Mouse (Mus musculus): ENCODE data around the gene 1700012B09Rik.

Gene 1700012B09Rik

GRCm38 (mm10) chr9:14770803-14771471 is at the start of gene 1700012B09Rik:
Gene 1700012B09Rik, minus strand, starts transcription at chr9:14771030.
- DNase-seq (ENCODE audit: low read depth, low spot score) = no peak

DNA sequence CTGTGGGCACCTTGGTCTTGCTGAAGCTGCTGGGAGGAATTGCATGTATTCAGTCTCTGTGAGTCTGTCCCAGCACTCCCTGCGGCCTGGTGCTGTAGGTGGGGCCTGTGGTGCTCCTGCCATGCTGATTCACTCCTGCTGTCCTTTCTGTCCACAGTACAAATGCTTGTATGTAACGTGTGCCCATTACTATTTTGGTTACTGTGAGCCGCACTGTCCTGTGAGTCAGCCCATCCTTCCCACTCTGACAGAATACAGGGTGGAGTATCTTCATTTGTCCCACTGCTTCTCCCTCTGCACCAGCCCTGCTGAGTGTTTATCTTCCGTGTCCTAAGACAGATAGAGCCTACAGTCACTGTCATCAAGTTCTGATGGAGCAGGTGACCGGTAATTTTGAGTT is 39.3 kb upstream of the 1700012B09Rik start:
- DNase-seq (ENCODE audit: low read depth, low spot score) = no peak

DNA sequence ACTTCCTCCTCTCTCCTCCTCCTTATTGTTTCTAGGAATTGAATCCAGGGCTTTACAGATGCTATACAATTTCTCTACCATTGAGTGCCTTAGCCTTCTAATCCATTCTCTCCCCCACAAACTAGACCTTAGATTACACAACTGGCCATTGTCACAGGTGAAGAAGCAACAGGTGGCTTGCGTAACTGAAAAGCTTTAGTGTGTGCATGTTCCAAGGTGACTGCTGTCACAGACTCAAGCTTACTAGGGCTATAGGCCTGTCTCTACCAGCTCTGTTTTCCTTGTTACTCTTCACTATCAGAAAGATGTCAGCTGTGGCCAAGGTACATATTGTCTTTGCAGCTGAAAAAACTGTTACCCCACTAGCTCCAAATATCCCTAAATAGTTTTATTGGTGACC is 36.0 kb upstream of the 1700012B09Rik start:
- DNase-seq (ENCODE audit: low read depth, low spot score) = no peak

- DNase-seq (ENCODE audit: low read depth, low spot score) = no peak
These were observed 34.9 kb upstream of the 1700012B09Rik start for GRCm38 (mm10) chr9:14805714-14806113.

DNA sequence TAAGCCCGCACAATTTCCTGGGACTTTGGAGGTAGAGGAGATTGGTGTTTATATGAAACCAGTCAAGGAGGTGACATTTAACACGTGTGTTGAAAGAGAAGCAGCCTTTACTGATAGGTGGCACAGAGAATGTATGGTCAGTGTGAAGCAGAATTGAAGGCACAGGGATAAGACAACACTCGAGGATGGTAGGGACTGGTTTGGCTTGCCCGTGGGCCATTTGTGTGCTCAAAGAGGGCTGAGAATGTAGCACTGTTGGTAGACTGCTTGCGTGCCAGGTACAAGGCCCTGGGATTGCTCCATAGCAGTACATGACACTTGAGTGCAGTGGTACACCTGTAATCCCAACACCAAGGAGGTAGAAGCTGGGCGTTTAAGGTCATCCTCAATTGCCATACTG is 16.5 kb upstream of the 1700012B09Rik start:
- DNase-seq (ENCODE audit: low read depth, low spot score) = no peak

DNA sequence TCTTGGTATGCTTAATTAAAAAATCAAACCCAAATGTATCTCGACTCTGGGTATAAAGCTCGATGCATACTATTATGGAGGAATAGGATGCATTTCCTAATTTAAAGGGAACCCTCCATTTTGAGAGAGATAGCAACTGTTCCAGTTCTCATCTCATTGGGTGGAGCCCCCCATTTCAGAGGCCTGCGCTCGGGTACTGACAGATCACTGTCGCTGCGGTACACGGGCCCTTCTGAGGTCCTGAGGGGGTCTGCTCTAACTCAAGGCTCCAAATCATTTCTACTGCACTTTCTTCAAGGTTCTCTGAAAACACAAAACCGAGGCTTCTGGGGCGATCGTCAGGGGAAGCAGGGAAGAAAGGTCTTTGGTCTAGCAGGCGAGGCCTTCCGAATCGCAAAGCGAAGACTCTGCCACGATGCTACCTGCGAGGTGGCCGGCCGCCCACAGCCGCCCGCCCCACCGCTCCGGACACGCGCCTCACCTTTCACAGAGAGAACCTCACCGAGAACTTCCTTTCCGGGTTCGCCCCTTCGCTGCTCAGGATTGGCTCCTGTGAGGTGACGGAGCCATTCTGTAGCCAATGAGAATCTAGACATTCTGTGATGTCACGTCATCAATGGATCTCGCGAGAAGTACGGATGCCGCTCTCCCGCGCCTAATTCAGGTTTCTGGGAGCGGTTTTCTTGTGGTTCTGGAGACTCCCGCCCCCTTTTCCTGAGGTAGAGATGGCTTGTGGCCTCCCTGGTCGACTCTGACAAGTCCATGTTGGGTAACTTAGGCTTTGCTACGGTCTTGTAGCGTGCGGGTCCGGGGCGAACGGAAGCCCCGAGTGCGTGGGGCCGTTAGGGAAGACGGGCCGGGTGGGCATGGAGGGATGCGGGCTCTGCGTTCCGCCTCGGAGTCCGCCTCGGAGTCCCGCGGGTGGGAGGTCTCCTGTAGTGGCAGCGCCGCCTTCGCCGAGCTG is 13.5 kb upstream of the 1700012B09Rik start, which contains the start of the genes Mre11a and Ankrd49:
Gene Mre11a (plus strand): TSS at position 616 of the 964 bp plus-strand sequence.
Gene Ankrd49 (minus strand): TSS at position 818 of the 964 bp plus-strand sequence.
- peak; percentile 93 for DNase-seq (ENCODE audit: low read depth, low spot score)

- DNase-seq (ENCODE audit: low read depth, low spot score) = no peak
These were observed 7.5 kb upstream of the 1700012B09Rik start for GRCm38 (mm10) chr9:14778341-14778740.

- no peak for DNase-seq (ENCODE audit: low read depth, low spot score)
These were observed 3.0 kb upstream of the 1700012B09Rik start for GRCm38 (mm10) chr9:14773813-14774212.

GRCm38 (mm10) chr9:14772074-14772473 is 1.2 kb upstream of the 1700012B09Rik start:
- no peak for DNase-seq (ENCODE audit: low read depth, low spot score)

DNA sequence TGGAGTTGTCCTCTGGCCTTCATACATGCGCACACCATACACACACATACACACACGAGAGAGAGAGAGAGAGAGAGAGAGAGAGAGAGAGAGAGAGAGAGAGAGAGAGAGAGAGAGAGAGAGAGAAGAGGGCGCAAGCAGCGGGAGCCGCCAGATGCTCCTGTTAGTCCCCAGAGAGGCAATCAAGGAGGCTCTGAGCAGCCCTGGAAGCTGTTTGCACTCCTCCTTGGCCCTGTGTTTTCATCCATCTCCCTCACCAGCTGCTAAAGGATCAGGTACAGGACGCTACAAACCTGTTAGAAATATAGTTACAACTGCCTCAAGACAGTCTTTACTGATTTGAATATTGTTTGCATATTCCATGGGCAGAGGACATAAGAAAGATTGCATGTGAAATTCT is 1.0 kb downstream of the 1700012B09Rik start:
- no peak for DNase-seq (ENCODE audit: low read depth, low spot score)

DNA sequence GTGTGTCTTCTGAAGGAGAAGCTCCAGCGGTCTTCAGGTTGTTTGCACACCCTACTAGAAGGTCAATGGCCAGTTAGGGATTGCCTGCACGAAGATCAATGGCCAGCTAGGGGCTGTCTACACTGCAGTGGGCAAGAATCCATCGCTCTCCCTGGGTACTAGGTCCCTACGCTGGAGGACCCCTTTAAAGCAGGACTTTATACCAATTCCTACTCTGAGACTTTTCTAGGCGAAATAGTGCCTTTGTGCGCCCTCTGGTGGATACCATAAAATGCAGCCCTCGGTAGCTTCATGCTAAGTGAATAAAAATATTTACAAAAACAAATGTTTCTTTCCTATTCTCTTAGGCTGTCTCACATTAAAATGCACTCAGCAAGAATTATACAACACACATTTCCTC is 6.1 kb downstream of the 1700012B09Rik start:
- DNase-seq (ENCODE audit: low read depth, low spot score) = no peak

DNA sequence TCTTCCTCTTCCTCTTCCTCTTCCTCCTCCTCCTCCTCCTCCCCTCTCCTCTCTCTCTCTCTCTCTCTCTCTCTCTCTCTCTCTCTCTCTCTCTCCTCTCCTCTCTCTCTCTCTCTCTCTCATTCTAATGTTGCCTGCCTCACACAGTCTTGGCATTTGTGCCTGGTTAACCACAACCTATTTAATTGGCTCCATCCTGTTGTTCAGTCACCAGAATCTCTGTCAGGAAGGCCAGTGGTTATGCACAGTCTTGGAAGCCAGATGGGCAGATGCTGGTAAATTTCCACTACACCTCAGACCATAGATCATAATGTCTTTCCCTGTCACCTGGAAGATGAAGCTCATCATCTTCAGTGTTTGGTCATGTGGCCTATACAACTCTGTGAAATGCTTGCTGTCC is 11.6 kb downstream of the 1700012B09Rik start:
- DNase-seq (ENCODE audit: low read depth, low spot score) = no peak

DNA sequence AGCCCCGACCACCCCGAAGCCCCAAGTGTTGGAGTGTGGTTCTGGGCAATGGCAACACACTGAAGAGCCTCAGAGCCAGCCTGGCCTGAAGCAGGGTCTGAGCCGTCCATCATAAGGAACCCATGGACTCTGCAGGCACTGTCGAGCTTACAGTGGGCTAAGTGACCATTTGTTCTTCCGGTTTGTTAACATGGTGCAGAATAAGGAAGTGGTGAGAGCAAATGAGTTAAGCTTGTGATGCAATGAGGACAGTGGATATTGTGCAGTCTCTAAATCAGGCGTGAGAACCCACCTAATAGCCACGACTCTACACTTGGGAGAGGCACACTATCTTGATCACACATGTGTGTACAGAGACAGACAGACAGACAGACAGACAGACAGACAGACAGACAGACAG is 12.2 kb downstream of the 1700012B09Rik start:
- DNase-seq (ENCODE audit: low read depth, low spot score) = no peak

GRCm38 (mm10) chr9:14754469-14754868 is 16.4 kb downstream of the 1700012B09Rik start:
- DNase-seq (ENCODE audit: low read depth, low spot score) = no peak

- DNase-seq (ENCODE audit: low read depth, low spot score) = no peak
These were observed 16.9 kb downstream of the 1700012B09Rik start for GRCm38 (mm10) chr9:14753947-14754346.

- DNase-seq (ENCODE audit: low read depth, low spot score) = peak; percentile 16
These were observed 18.8 kb downstream of the 1700012B09Rik start, which contains the start of gene Fut4 for GRCm38 (mm10) chr9:14752001-14752522. Gene Fut4, minus strand, starts transcription at chr9:14752393.

- DNase-seq (ENCODE audit: low read depth, low spot score) = no peak
These were observed 19.3 kb downstream of the 1700012B09Rik start for GRCm38 (mm10) chr9:14751503-14752000.

DNA sequence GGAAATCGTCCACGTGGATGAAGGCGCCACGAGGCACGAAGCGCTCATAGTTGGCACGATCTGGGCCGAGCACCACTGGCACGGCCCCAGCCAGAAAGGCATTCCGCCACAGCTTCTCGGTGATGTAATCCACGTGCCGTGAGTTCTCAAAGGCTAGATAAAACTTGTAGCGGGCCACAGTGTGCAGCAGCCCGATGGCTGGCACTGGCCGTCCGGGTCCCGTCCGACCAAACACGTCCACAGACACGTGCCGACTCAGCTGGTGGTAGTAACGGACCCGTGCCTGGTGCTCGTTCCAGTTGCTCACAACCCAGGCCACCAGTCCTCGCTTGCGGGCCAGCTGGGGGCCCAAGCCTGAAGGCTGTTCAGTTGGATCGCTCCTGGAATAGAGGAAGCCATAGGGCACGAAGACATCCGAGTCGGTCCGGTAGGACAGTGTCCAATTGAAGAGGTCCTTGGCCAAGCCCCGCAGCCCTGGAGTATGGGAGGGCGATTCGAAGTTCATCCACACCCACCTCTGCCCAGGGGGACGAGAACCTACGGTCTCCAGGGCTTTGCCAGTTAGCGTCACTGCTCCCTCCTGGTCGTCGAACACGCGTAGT is 19.8 kb downstream of the 1700012B09Rik start:
- DNase-seq (ENCODE audit: low read depth, low spot score) = no peak

DNA sequence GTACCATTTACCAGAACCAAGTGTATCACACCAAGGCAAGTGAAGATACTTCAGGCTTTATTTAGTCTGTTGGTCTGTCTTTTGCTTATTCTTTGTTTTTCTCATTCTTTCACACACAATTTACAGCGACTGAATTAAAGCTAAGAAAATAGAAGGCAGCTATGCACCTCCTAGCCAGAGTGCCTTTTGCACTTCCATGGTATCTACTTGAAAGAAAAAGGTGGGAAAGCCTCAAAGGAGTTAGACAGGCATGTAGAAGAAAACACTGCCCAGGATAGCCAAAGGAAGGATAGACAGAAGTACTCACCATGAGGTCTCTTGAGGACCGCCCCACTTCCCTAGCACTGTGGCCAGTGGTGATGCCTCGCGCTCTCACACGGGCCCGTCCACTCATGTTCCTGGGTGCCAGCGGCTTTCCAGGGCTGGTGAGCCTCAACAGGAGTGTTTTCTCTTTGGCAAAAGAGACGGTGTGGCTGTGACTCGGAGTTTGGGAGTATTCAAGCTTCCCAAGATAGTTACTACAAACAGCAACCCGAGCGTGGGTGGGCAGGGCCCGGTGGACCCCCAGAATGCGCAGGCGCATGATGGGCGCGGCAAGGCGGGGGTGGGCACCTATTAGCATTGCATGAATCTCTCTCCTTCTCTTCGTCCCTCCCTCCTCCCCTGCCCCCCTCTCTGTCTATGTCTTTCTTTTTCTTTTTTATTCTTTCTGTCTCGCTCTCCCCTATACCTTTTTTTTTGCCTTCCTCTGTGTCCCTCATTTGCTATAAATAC is 30.5 kb downstream of the 1700012B09Rik start, which contains the start of gene Piwil4:
Gene Piwil4 (minus strand): TSS at position 583 of the 774 bp plus-strand sequence.
- no peak for DNase-seq (ENCODE audit: low read depth, low spot score)

DNA sequence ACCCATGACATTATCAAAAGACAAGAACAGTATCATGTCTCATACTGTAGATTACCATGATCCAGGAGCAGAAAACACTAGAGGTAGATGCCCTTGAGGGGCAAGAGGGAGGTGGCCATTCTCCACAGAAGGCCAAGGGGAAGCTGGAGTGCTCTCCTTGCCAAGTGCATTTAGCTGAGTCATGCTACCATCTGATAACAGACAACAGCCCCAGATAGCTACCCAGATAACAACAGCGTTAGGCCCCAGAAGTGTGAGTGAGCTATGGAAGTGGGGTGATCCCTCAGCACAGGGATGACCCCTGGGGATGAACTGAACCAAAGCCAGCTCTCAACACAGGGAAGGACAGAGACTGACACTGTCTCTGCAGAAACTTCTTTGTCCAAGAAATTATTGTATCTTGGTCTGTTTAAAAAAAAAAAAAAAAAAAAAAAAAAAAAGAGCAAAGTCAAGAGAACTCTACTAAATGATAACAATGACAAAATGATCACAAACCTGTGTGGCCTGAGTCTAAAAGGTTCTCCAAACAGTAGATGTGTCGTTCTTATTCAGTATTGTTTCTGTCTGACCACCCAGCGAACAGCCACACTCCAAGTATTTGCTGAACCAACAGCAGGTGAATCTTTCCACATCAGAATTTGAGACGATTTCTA is 31.2 kb downstream of the 1700012B09Rik start:
- no peak for DNase-seq (ENCODE audit: low read depth, low spot score)

All from skeletal muscle tissue, adult 2 months (tissue).